Mouse (Mus musculus) inflammation-experienced regulatory T-cells (primary cell): ENCODE results near the gene Fgfr2. TPM values are rescaled to one million over a fixed set of nuclear protein-coding genes. Genes with fewer than 3 reads are reported as not detected.

ENCODE experiments used
- polyA plus RNA-seq, 2 experiments: library from polyadenylated mRNA; unstranded; fragments of 100-300 nt; shearing (Covaris generic); gene quantifications; one replicate each; pipeline ENCODE4 v1.2.1; 2017

The Fgfr2 gene
- 1 to 10 TPM; 1.0 to 3.8 TPM for polyA plus RNA-seq

GRCm38 (mm10) chr7:133123244-133123998 lies at the start of gene Fgfr2:
TSS of gene Fgfr2 (minus strand) at chr7:133123350.

DNA sequence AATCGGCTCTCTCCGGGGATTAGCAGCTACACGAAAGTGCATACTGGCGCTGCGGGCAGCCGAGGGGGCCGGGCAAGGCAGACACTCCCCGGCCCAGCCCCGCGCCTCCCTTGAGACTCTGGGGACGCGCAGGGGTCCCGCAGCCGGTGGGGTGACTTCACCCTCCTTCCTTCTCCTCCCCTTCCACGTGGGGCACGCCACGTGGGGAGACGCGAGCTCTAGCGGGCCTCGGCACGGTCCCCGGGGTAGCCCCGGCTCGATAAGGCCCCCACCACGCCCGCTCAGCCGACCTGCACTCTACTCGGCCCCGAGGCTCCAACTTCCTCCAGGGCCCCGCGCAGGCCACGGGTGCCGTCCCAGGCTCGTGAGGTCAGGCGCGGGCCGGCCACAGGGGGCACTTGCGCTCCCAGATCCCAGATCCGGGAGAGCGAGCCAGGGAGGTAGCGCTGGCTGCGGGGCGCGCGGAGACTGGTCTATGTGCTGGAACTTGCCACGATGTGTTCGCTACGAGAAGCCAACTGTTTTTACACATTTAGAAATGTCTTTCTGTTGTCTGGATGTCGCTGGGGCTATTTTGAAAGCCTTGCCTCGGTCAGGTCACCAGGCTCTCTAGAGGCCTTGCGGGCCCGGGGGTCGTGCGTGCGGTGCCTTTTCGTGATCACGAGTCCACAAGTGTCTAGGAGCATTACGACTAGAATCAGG lies 1.0 kb upstream of the Fgfr2 start, which contains the start of gene Ctbp2:
Gene Ctbp2 (minus strand): TSS at position 356 of the 702 bp plus-strand sequence.

DNA sequence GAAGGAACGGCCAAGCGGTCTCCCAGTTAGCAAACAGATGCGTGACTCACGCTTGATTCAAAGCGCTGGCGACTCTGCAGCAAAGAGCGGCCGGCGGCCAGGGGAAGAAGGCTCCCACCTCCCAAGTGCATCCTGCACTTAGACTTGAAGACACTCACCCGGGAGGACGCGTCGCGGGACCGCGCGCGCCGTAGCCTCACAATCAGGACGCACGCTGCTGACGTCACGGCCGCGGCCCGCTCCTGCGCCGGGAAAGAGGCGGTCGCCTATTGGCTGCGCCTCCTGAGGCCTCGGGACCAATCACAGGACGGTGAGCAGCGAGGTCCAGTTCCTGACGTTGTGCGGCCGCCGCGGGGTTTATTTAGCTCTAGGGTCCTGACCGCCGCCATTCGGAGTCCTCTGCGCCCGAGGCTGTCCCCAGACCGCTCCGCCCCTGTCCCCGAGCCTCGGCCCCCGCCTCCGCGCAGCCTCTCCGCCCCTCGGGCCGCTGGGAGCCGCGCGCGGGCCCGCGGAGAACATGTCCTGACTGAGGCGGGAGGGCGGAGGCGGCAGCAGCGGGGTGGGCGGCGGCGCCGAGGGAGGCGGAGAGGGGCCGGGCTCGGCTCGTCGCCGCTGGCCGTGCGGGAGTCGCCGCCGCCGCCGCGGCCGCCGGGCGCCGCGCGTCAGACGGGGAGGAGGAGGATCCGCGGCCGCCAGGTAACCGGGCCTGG lies 192.1 kb downstream of the Fgfr2 start, which contains the start of gene Zranb1:
Gene Zranb1 (plus strand): TSS at position 293 of the 710 bp plus-strand sequence.

DNA sequence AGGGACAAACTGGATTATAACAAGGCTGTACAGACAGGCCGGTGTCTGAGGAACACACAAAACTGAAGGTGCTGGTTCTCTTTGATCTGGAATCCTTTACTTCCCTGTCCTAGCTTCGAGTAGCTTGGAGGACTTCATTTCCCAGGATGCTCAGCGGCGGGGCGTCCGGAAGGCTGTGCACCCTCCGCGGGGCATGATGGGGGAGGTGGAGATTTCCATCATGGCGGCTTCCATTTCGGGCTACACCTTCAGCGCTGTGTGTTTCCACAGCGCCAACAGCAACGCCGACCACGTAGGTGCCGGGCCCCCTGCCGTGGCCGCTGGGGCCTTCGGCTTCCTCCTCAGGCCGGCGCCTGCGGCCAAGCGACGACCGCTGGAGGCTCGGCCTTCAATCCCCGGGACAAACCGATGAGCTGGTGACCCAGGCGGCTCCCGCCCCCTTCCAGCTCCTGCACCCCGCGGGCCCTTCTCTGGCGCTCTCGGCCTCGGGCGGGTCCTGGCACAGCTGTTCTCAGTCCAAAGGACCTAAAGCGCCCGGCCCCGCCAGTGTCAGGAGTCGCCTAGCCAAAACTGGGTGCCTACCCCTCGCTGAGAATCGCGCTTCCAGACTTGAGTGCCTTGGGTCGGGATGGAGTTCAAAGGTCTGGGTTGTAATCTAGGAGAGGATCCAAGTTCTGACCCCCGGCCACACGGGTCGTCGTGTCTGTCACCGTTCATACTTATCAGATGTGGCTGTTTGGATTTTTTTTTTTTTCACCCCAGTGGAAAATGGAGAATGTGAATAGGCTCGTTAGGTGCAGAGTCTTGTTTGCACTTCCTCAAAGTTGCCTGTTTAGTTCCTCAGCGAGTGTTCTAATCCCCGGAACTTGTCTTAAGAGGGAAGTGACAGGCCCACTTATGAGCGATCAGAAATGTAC lies 263.9 kb downstream of the Fgfr2 start, which contains the start of gene Abraxas2:
Gene Abraxas2 (plus strand): TSS at position 184 of the 917 bp plus-strand sequence.

GRCm38 (mm10) chr7:132852173-132852844 lies 270.8 kb downstream of the Fgfr2 start, which contains the start of gene Eef1akmt2:
TSS of gene Eef1akmt2 (minus strand) at chr7:132852673.

DNA sequence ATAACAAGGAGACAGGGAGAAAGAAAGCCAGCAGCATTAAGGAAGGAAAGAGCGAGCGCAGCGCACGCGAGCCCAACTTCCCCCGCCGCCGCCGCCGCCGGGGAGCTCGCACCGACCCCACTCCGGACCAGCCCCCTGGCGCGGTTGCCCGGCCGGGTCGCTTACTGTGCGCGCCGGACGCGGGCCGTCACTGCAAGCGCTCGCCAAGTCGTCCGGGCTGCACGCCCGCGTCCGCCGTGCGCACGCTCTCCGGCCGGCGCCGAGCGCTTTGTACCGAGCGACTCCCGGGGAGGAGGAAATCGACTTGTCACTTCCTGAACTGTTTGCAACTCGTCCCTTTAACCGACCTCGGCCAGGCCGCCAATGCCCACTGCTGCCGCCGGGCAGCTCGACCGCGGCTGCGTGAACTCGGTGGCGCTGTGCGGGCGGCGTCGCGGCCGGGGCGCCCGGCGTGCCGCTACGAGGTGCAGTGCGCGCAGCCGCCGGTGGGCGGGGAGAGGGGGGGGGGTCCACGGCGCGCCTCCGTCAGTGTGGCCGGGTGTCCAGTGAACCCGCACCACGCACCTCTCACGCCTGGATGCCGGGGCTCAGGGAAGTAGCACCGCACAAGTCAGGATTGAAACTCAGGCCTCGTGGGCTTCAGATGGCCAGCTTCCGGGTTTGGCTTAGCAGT lies 309.6 kb downstream of the Fgfr2 start, which contains the start of gene Fam53b:
Gene Fam53b (minus strand): TSS at position 471 of the 673 bp plus-strand sequence.

GRCm38 (mm10) chr7:132610468-132611318 lies 512.5 kb downstream of the Fgfr2 start, which contains the start of gene Lhpp:
TSS of gene Lhpp (plus strand) at chr7:132610638.

DNA sequence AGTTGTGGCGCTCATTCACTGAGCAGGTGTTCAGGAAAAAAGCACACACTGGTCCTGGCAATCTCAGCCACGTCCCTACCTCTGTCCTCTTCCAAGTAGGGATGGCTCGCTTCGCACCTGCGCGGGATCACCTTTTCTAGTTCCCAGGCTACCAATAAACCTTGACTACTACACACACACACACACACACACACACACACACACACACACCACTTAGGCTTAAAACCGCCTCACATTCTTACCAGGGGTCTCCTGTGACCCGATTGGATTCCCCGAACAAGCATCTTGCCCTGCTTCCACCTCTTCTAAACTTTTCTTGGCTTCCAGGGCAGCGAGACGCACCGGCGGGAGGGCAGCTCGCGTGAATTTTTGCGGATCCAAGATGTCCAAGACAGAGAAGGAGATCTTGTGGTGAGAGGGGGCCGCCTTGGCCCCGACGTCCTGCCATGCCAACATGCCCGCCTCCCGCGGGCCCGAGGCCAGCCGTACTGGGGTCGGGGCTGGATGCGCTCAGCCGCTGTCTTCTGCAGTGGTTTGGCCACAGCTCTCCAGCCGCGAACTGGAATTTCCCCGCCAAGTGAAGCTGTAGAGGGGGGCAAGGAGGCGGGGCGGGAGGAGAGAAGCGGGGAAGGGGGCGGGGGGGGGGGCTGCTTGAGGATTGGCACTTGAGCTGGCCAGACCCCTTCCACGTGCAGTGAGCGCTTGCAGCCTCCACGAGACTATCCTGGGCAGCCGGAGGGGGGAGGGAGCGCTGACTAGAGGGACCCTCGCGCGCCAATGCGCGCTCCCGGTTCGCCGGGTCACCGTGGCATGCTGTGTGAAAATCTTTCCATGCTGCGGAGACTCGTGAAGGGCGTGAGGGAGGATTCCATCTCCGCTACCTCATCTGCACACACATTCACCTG lies 523.8 kb downstream of the Fgfr2 start, which contains the start of gene Nkx1-2:
Gene Nkx1-2 (minus strand): TSS at position 567 of the 905 bp plus-strand sequence.

GRCm38 (mm10) chr7:132576116-132576650 lies 547.0 kb downstream of the Fgfr2 start, which contains the start of gene Oat:
TSS of gene Oat (minus strand) at chr7:132576398.

GRCm38 (mm10) chr7:132317036-132317541 lies 806.1 kb downstream of the Fgfr2 start, which contains the start of gene Chst15:
TSS of gene Chst15 (minus strand) at chr7:132317228.

GRCm38 (mm10) chr7:132154368-132154961 lies 968.7 kb downstream of the Fgfr2 start, which contains the start of gene Cpxm2:
TSS of gene Cpxm2 (minus strand) at chr7:132154739.

DNA sequence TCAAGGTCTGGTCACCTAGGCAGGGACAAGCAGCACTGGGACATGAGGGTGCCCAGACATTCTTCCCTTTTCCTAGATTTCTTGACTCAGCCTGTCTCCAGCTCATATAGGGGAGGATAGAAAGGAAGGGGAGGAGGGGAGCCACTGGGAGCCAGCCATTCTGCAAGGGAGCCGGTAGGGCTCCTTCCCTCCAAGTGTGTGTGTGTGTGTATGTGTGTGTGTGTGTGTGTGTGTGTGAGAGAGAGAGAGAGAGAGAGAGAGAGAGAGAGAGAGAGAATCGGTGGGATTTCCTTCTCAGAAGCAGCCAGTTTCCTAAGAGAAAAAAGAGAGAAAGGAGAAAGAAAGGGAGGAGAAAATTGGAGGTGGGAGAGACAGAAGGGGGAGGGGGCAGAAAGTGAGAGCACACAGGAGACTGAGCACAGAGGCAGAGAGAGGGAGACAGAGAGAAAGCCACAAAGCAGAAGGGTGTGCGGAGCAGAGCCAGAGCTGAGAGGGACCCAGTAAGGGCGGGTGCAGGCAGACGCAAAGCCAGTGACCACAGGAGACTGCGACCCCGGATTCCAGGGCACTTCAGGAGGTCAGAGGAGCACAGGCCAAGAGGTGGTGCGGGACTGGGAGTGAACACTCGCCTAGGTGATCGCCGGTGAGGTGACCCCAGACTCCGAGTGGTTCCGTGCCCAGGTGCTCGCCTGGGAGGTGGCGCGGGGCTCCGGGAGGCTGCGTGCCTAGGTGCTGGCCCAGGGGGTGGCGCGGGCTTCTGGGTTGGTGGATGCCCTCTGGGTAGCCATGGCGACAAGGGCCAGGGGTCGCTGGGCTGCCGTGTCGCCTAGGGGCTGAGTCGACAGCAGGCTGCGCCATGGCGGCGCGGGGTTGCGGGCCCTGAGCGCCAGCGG lies 1156.9 kb downstream of the Fgfr2 start, which contains the start of gene Gpr26:
Gene Gpr26 (plus strand): TSS at position 438 of the 893 bp plus-strand sequence.

DNA sequence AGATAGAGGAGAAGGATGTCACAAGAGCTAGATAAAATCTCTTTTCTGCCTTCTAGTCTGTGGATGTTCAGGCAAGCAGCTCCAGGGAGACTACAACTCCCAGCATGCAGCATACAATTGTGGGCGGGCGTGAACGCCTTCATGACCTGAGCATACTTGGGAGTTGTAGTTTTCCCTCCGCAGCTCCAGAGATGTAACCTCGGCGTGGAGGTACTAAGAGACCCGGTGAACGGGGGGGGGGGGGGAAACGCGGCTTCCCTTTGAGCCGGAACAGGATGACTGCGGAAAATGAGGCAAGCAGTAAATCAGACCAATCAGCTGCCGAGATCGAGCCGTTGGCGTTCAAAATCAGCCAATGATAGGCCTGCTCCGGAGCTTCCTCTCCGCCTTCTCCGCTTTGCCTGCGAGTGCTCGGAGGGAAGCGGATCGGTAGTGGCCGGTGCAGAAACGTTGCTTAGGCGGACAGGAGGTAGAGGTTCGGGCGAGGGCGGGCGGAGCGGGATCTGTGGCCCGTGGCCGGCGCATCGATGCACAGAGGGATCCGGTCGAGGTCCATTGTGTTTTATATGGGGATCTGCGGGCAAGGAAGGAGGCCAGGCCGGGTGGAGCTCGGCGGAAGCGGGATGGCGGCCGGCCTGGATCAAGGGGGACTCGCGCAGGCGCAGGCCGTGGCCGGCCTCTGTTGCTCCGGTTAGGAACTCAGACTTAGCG lies 1563.0 kb downstream of the Fgfr2 start, which contains the start of gene Bub3:
Gene Bub3 (plus strand): TSS at position 237 of the 711 bp plus-strand sequence.

DNA sequence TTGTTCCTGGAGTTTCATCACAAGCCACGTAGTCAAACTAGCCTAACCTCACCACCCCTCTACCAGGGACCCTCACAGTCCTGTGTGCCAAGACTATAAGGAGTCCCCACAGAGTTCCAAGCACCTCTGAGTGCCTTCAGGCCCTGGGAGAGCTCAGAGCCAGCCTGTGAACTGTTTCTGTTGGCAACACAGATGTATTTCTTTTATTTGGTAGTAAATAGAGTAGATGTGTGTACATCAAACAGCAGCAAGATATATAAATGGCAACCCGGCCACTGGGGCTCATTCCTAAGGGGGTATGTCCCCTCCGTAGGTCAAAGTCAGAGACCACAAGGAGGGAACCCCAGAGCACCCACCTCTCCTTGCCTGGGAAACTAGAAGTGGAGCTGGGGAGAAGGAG lies 1574.7 kb downstream of the Fgfr2 start, which contains the start of gene Hmx2:
Gene Hmx2 (plus strand): TSS at position 301 of the 400 bp plus-strand sequence.

